Mouse (Mus musculus) WW6 (cell line): ENCODE measurements around the gene Crlf2.

ENCODE experiments used
- DNase-seq: peaks from one replicate; pipeline ENCODE4 v3.0.0-alpha.2; 2013; ENCODE audit warnings: low read depth, low spot score

Gene Crlf2

GRCm38 (mm10) chr5:109548712-109549111, 10.1 kb downstream of the Crlf2 start:
- DNase-seq: no peak

GRCm38 (mm10) chr5:109547112-109547511, 11.7 kb downstream of the Crlf2 start:
- no peak for DNase-seq

GRCm38 (mm10) chr5:109509679-109510078, 49.1 kb downstream of the Crlf2 start:
- DNase-seq: no peak

GRCm38 (mm10) chr5:109506729-109507128, 52.1 kb downstream of the Crlf2 start:
- peak; percentile 18 for DNase-seq
